Mouse (Mus musculus) urinary bladder, postnatal 14 days (tissue): ENCODE data around the gene Evi2.

Experiments used
- DNase-seq: peaks from one replicate; pipeline ENCODE4 v3.0.0; 2021; ENCODE audit warnings: low spot score

The Evi2 gene

DNA sequence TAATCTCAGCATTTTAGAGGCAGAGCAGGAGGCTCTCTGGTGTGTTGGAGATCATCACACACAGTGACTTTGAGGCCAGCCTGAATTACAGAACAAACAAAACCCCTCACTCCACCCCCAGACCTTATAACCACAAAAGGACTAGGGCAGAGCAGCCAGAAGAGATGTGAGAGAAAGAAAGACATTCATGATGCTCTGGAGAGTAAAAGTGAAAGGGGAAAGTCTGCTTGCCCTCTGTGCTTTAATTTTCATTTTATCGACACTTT, 6.1 kb downstream of the Evi2 start:
- DNase-seq = no peak

DNA sequence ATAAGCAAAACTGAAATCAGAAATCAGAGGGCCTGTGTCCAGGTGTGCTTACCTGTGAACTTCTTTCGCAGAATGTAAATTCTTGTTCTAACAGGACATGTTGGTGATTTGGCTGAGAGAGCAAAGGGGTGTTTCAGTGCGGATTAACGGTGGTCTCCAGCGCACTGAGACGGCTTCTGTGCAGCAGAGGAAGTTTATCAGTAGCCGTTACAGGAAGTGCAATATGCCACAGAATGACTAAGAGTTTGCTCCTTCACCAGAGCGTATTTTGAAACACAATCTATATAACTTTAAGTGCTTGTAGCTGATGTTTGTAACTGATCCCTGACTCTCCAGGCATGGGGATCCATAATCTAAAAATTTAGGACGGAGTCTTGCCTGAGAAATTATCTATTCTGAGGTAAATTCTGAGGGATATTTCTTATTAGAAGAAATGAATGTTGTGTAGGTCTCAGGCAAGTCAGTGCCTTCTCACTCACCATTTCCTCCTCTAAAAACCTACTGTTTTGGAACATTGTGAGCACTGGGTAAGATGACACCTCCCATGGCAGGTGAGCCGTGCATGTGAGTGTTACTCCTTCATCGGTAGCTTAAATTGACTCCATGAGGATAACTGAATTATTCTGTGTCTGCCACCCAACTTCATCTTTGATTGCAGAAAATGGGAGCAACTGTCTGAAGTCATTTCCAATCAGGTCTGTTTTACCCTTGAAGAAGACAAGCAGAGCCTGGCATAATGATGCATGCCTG, 6.7 kb downstream of the Evi2 start, which contains the start of gene Evi2b:
Evi2b (minus strand) TSS at position 203 of the 750 bp plus-strand sequence.
- no peak for DNase-seq

DNA sequence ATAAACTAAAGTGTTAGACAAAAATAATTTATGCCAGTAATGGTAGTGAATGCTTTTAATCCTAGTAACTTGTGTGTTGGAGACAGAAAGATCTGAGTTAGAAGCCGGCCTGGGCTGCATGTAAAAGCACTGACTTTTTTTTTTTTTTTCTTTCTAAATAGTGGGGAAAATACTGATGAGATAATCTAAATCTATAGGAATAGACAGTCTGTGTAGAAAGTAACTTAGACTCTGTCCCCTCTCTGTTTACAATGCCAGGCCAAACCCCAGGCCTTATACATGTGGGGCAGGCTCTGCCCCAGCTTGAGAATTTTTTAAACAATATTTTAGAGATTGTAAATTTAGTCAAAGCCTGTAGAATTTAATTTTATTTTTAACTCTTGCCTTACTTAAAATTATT, 7.4 kb downstream of the Evi2 start:
- DNase-seq = no peak

DNA sequence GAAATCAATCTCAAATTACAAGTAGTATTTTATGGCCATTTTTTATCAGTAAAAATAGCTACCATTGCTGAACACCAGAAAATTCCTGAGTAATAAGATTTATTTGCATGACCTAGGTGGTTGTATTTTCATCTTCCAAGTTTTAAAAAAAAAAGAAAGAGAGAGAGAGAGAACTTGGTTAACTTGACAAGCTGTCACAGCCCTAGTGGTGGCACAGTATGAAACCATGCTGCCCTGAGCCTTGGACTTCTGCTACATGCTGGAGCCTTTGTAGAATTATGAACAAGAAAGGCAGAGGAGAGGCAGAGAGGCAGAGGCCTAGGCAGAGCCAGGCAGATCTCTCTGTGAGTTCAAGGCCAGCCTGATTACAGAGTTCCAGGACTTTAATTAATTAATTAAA, 8.5 kb downstream of the Evi2 start:
- no peak for DNase-seq

DNA sequence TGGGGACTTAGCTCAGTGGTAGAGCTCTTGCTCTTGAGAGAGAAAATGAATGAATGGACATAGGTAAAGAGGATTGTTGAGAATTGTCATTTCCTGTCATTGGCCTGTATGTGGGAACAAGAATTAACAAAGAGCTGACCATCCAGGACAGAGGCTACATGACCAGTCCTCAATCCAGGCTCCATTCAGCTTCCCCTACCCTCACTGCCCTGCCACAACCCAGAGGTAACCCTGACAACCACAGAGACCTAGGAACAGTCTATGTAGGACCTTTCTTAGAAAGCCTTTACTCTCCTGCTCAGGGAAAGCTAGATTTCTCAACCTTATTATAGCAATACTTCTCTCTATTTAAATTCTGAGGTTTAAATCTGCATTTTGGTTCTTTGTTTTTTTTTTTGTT, 9.6 kb downstream of the Evi2 start:
- no peak for DNase-seq

DNA sequence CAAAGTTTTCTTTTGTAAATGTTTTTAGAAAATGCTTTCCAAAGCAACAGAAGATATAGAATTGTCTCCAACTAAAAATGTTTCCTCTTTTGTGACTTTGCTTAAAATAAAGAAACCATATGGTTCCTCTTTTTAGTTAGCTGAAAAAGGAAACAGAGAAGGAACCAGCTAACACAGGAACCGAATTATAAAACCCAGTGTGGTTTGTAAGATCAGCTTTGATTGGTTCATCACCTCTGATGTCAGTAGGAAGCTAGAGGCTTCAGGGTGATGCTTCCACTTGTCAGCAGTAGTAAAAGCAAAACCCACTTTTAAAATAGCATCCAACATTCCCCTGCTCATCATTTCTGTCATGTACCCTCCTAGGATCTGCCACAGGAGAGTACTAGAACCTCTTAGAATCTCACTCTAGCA, 10.5 kb downstream of the Evi2 start:
- no peak for DNase-seq

DNA sequence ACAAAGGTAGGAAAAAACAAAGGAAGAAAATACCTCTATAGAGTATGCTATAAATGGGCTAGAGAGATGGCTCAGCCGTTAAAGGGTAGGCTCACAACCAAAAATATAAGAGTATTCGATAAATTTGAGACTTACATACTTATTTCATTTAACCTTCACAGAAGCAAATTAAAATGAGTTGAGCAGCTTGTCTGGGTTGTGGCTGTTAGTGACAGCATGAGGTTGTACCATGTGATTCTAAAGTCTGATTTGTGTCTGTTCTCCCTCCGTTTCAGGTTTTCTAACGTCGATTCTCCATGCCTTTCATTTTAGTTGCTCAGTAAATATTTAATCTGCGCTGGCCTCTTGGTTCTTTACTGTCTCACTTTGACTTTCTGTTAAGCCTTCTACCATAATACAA, 11.1 kb downstream of the Evi2 start:
- no peak for DNase-seq

DNA sequence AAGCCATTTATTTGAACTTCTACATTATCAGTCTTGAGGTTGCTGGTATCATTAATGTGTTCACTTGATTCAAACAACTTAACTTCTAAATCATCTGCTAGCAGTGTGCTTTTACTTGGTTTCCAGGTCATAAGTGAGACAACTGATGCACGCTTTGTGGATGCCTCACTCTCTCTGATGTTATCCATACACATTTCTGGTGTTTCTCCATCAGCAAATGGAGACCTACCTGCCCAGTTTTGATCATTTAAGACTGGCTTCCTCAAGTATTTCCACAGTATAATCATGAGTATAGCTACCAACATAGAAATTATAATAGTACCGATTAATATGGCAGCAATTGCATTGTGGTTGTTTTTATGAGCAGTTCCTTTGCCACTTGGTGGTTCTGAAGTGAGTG, 14.6 kb downstream of the Evi2 start:
- DNase-seq = no peak

DNA sequence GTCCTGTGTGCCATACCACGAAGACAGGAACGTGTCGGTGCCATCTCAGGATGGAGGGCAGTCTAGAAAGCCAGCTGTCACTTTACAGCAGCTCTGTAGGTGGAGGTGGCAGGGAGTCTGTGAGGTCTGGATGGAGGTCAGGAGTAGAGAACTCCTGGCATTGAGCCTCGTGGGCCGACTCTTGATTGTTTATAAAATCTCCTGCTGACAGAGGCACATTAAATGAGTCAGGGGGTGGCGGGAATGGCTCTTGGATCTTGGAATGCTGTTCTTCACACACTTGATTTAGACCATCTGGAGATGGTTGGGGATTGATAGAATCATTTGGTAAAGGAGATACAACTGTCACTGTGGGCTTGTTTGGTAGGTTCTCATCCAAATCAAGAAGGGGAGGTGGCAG, 15.1 kb downstream of the Evi2 start:
- DNase-seq = no peak

DNA sequence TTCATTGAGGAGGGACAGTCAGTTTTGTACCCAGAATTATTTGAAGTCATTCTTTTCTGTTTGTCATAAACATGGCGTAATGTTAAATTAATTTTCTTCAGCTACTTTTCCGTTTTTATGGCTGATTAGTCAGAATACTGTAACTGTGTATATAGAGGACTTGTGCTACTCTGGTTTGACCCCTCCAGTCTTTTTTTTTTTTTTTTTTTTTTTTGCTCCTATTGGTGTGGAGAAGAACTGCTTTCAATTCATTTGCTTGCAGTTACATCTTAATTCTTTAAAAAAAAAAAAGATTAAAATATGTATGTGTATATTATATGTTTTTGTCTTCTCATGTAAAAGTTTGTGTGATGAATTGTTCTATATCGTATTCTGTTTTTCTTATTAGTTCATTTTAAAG, 18.4 kb downstream of the Evi2 start:
- no peak for DNase-seq

DNA sequence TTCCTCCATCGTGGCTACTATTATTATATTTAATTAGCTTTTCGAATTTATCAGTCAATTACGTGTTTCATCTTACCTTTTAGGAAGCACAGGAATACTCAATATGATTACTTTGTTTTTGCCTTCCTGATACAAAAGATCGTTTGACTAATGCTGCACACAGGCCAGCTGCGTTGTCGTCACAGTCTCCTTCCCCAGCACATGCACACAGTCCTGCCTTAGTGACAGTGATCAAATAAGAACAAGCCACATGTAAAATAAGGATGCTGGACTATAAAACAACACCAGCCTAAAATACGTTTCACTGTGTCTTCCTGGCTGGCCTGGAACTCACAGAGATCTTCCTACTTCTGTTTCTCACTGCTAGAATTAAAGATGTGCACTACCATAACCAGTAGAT, 25.9 kb downstream of the Evi2 start:
- DNase-seq = no peak

DNA sequence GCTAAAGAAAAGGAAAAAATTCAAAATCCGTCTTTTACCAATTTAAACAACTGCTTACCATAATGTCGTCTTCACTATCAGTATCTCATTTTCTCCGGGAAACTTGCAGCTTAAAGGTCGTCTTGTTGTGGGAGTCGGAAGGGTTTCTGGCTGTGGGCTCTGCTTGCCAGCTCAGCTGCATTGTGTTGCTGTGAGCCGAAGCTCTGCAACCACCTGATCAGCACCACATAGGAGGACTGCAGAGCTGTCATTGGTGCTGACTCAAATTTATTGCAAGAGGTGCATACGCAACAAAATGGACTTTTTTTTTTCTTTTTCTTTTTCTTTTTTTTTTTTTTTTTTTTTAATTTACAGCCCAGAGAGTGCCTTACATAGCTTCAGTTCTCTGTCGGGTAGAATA, 26.5 kb downstream of the Evi2 start, which contains the start of gene Omg:
Omg (minus strand) TSS at position 240 of the 400 bp plus-strand sequence.
- no peak for DNase-seq

DNA sequence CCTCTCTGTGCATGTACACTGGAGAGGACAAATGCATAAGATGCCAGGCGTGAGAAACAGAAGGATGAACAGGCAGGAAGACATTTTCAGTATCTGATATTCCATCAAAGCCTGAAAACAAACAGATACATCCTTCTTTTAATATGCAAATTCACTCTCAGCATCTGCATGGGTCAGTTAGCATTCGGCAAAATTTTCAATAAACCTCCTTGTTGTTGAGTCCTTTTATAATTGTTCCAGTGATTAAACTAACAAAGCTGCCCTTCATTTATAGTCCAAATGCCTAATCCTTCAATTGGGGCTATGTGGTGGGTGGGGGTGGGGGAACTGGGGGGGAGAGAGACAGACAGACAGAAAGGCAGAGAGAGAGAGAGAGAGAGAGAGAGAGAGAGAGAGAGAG, 27.5 kb downstream of the Evi2 start:
- no peak for DNase-seq

DNA sequence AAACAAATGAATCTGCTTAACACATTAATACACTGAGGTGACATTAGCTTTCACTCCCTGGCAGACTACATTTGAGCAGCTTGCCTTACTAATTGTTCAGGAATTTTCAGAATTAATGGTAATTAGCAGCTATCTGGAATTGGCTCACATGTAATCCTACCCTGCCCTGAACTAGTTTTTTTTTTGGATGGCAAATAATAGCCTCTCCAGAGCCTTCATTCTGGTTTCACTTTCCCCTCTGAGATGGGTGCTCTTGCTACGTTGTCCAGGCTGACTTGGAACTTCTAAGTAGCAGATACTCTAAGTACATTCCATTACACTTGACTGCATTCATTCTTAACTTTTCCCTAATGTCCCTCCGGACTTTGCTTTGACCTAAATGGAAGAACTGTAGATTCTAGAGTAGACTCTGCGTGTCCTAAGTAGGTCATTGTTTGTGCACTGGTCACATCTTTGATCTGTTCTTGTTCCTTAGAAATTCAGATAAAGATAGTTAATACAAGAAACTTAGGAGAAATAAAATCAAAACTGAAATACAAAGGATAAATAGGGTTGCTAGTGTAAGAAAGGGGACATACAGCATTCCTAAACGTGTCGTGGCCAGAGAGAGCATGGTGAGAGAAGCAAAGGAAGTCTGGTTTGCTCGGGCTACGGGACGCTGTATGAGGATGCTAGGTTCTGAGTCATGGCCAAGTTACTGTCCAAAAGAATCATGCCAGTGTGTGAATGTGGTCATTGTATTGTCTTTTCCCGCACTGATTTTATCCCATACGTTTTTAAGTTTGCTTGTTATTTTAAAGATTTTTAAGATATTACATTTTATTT, 35.2 kb downstream of the Evi2 start:
- no peak for DNase-seq

DNA sequence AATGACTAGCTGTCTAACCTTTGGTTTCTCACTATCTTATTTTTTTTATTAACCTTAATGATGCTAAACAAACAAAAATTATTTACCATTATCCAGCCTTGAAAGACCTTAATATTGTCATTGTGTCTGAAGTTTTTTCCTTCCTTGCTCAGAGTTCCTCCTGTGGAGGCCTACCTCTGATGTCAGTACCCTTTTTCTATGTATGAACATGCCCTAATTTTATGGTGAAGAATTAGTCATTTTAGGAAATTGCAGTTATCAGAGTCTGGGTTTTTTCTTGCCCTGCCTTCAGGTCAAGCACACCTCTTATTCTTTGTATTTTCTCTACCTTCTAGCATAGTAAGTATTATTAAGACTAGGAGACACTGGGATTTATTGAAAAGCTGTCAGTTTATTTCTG, 45.7 kb downstream of the Evi2 start:
- no peak for DNase-seq

DNA sequence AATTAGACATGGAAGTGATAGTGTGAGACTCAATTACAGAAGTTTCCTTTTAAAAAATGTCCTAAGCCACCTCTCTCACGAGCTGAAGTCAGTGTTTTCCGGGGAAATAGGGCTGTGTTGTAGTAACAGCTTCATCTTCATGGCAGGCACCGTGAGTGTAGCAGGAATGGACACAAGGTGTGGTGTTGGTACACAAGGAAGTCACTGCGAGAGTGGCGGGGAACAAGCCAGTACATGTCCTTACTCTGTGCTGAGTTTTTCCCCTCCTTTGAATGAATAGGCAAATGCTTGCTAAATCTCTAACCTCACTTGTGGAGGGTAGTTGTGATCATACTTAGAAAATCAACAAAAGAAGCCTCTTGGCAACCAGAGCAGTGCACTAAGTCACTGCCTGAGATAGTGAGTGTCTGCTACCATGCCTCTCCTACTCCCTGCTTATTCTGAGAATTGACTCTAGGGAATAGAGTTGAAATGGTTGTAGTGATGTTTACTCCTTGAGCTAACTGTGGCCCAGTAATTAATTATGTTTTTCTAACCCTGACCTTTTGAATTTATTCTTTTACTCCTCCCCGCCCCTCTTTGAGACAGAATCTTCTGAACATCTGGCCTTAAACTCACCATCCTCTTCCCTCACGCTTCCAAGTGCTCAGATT, 46.4 kb downstream of the Evi2 start:
- DNase-seq = peak; percentile 57

DNA sequence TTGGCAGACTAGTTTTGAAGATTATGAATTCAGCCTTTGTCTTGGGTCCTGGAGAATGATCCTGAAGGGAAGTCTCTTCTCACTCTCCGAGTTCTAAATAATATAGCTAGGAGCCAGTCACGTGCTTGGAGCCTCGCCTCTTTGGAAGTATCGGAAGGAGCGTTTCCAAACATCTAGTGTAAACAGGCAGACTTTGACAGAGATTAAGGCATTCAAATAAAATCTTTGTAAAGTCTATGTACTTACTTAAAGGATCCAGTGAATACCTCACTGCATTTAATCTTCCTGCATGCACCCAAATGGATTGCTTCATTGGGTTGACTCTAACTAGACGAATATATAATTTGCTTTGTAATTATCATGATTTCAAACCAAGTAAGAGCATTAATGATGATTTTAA, 47.0 kb downstream of the Evi2 start:
- DNase-seq = no peak

DNA sequence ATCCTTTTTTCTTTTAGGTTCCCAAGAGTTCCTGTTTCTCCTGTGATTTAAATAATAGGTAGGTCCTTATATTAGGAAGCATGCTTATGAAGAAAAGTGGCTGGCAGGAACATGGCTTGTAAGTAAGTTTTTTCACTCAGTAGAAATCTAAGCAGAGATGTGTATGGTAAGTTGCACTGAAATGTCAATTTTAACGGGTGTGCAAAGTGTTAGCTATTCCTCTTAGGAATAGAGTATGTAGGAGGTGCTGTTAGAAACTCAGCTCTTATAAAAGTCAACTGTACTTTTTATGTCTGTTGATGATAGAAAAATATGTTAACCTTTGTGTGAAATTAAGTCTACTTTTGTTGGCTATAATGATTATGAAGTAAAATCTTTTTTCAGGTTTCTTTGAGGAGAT, 62.3 kb downstream of the Evi2 start:
- DNase-seq = no peak
